Mouse (Mus musculus): ENCODE measurements around the gene Cyp1a2.

DNA sequence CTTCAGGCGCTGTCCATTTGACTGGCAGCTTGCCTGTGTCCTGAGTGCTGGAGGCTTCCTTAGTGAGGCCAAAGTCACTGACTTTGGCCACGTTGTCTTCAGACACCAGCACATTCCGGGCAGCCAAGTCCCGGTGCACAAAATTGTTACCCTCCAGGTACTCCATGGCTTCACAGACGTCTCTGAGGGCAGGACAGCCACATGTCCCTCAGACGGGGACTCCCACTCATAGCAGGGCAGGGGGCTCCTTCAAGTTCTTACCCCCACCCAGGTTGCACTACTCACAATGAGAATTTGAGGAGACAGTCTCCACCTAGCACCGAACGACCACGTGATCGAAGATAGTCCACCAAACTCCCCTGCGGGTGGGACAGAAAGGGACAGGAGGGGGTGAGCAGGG is 55.6 kb downstream of the Cyp1a2 start:
- no peak for TF ChIP-seq CTCF (IDR thresholded peaks at IDR 0.05; ENCODE audit: low read depth)
- no peak for TF ChIP-seq EP300 (IDR thresholded peaks at IDR 0.05; ENCODE audit: low read depth)
